Mouse (Mus musculus): ENCODE data around the gene Slc10a7. TPM values are rescaled to one million over a fixed set of nuclear protein-coding genes. Genes with fewer than 3 reads are reported as not detected.

Gene Slc10a7
- polyA plus RNA-seq, 1 experiment from 2014 or later, result 20.5 TPM

DNA sequence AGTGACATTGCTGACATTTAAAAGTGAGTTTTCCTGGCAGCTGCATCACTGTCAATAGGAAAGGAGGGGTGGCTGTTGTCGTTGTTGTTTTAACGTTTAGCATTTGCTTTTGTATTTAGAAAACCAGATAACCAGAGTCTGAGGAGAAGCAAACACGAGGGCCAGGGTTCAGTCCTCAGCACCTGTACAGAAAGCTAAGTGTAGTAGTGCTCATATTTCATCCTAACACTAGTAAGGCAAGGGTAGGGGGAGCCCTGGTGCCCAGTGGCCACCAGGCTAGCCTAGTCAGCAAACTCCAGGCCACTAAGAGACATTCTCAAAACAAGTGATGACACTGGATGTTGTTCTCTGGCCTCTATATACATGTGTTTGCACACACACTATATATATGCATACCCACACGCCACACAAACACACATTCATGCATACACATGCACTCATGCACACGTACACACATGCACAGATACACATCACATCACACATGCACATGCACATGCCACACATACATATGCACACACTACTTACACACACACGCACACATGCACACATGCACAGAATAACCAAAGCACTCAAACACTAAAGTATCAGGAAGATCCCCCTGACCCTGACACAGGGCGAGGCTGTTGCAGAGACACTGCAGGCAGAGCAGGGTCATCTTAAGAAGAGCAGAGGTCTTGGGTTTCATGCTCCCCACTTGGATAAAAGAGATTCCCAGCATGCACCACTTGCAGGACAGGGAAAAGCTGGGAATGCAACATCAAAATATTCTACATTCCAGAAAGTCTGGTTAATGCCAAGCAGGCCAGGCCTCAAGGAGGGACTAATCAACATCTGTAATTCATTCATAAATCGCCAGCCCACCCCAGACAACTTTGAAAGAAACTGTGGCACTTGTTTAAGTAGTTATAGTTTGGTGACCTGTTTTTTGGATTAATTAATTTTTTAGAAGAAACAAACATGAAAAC, 241.0 kb downstream of the Slc10a7 start:
- H3K4me3 ChIP-seq, result no peak overlapping the region
- no peaks in the 10 kb centered on the region for H3K9me3 ChIP-seq
- no peaks in the 10 kb centered on the region for H3K36me3 ChIP-seq
- 68% methylated on average over 8 of the region's 8 CpGs for WGBS
- ATAC-seq (ENCODE audit: insufficient number of reproducible peaks, low FRiP score, low TSS enrichment, low read depth), result no peak
- H3K27me3 ChIP-seq, result no peaks in the 10 kb centered on the region
- H3K9ac ChIP-seq, result no peak overlapping the region
- H3K4me1 ChIP-seq, result peaks cover 17% of the 10 kb centered on the region
- H3K27ac ChIP-seq, result peak overlapping the region; percentile 57; the same call in 1 of the 2 replicates
- H3K4me2 ChIP-seq, result no peak overlapping the region

DNA sequence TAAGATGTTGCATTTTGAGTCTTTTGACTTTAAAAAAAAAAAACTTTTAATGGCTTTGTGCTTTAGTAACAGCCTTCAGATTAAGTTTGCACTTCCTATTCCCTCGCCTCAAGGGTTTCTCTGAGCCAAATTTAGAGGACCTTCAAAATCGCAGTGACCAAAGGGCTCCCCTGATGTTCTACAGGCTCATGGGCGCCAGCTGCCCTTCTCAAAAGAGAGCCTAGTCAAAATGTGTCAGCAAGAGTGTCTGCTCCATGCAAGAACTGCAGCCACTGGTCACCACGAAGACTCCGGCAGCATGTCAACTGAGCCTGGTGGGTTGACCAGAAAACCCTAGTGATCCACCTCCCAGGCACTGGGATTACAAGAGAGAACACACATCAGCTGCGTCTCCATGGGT, 242.0 kb downstream of the Slc10a7 start:
- 75% methylated on average over 6 of the region's 6 CpGs for WGBS
- Histone ChIP-seq H3K36me3 (no peaks in the 10 kb centered on the region), H3K27ac (peak overlapping the region; percentile 61), H3K27me3 (no peaks in the 10 kb centered on the region), H3K9ac (no peak overlapping the region), H3K9me3 (no peaks in the 10 kb centered on the region), H3K4me3 (no peak overlapping the region), H3K4me1 (peaks cover 17% of the 10 kb centered on the region), H3K4me2 (no peak overlapping the region)
- ATAC-seq (ENCODE audit: insufficient number of reproducible peaks, low FRiP score, low TSS enrichment, low read depth), result no peak

DNA sequence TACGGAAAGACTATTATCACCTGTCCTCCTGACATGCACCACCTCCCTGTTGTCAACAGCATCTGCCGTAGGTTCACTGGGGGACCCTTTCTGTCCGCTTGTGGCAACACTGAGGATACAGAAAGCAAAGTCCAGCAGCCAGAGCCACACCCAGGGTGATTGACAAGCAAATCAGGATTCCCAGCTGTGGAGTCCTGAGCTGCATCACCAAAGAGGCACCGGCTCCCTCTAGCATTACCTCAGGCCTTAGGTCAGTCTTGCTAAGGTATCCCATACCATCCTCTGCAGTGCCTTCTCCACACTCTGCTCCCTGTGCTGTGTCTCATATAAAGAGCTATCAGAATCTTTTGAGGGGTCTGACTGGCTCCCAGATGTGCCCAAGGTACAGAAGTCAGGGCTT, 245.8 kb downstream of the Slc10a7 start:
- Histone ChIP-seq H3K9ac (no peak overlapping the region), H3K9me3 (no peaks in the 10 kb centered on the region), H3K4me3 (no peak overlapping the region), H3K36me3 (no peaks in the 10 kb centered on the region), H3K4me2 (no peak overlapping the region), H3K27ac (no peak overlapping the region), H3K27me3 (no peaks in the 10 kb centered on the region), H3K4me1 (peaks cover 8% of the 10 kb centered on the region)
- no peak for ATAC-seq (ENCODE audit: insufficient number of reproducible peaks, low FRiP score, low TSS enrichment, low read depth)
- 76% methylated on average over 4 of the region's 4 CpGs for WGBS

DNA sequence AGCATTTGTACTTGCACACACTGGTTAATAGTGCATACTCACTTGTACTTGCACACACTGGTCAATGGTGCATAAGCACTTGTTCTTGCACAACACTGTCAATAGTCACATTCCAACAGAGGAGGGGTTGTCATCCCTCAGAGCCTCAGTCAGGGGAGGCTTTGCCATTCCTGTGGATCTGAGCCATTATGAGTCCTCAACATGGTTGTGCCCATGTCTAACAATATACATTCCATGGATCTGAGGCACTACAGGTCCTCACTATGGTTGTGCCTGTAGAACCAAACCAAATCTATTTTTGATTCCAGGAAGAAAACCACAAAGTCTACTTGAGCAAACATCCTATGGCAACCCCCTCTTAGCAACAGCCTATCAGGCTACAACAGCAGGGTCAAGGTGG, 250.0 kb downstream of the Slc10a7 start:
- Histone ChIP-seq H3K9ac (no peak overlapping the region), H3K36me3 (no peaks in the 10 kb centered on the region), H3K27ac (no peak overlapping the region), H3K4me3 (no peak overlapping the region), H3K9me3 (no peaks in the 10 kb centered on the region), H3K4me2 (no peak overlapping the region), H3K27me3 (no peaks in the 10 kb centered on the region), H3K4me1 (no peaks in the 10 kb centered on the region)
- ATAC-seq (ENCODE audit: insufficient number of reproducible peaks, low FRiP score, low TSS enrichment, low read depth), result no peak

DNA sequence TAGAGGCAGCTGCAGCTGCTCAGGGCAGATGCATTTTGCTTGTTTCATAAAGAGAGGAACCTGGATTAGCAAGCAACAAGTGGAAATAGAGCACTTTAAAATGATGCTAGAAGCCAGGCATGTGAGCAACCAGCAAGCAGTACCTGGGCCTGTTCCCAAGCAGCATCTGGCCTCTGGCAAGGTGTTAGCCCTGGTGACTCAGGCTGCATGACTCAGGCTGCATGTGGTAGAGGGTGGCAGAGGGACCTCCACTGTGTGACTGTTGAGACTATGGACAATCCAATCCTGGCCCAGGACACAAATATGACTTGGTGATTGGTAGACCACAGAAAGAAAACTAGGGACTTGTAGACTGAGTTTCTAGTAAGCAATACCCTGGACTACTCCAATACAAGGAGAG, 255.8 kb downstream of the Slc10a7 start:
- no peak overlapping the region for H3K9ac ChIP-seq
- no peak overlapping the region for H3K4me2 ChIP-seq
- no peak for ATAC-seq (ENCODE audit: insufficient number of reproducible peaks, low FRiP score, low TSS enrichment, low read depth)
- no peaks in the 10 kb centered on the region for H3K27me3 ChIP-seq
- H3K27ac ChIP-seq, result no peak overlapping the region
- no peaks in the 10 kb centered on the region for H3K36me3 ChIP-seq
- H3K9me3 ChIP-seq, result no peaks in the 10 kb centered on the region
- no peaks in the 10 kb centered on the region for H3K4me1 ChIP-seq
- H3K4me3 ChIP-seq, result no peak overlapping the region

DNA sequence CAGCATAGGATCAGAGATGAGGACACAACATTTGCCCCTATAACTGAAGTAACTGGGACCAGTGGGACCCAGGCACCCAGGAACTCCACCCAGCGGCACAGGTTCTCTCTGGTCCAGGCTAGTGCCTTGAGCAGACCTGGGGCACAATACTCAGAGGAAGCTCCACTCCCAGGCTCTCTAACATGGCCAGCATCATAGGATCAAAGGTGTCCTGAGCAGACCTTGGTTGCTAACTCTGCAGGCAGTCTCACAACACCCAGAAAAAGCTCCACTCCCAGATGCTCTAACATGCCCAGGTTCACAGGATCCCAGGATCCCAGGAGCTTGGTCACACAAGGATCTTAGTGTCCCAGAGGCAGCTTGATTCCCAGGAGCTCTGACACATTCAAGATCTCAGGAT, 256.4 kb downstream of the Slc10a7 start:
- Histone ChIP-seq H3K4me3 (no peak overlapping the region), H3K9me3 (no peaks in the 10 kb centered on the region), H3K9ac (no peak overlapping the region), H3K27ac (no peak overlapping the region), H3K4me2 (no peak overlapping the region), H3K36me3 (no peaks in the 10 kb centered on the region), H3K27me3 (no peaks in the 10 kb centered on the region), H3K4me1 (no peaks in the 10 kb centered on the region)
- 91% methylated on average over 1 of the region's 1 CpGs for WGBS
- ATAC-seq (ENCODE audit: insufficient number of reproducible peaks, low FRiP score, low TSS enrichment, low read depth), result no peak

DNA sequence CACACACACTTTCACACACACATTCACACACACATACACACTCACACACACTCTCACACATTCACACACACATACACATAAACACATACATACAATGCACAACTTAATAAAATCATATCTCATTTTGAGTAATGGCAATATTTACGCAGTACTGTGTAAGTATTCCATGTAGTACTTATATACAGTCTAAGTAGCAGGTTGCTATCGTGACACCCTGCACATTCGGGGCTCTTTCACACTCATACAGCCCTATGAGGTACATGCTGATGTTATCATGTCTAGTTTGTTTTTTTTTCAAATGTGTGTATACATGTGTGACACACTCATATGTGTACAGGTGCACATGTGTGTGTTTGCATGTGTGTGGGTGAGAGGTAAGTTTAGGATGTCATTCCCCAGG, 261.4 kb downstream of the Slc10a7 start:
- 90% methylated on average over 3 of the region's 3 CpGs for WGBS
- no peak overlapping the region for H3K4me3 ChIP-seq
- ATAC-seq (ENCODE audit: insufficient number of reproducible peaks, low FRiP score, low TSS enrichment, low read depth), result no peak
- no peak overlapping the region for H3K27ac ChIP-seq
- no peaks in the 10 kb centered on the region for H3K9me3 ChIP-seq
- H3K4me2 ChIP-seq, result no peak overlapping the region
- H3K27me3 ChIP-seq, result no peaks in the 10 kb centered on the region
- H3K36me3 ChIP-seq, result no peaks in the 10 kb centered on the region
- H3K9ac ChIP-seq, result no peak overlapping the region
- H3K4me1 ChIP-seq, result 0 out of 2 replicates have a peak, but pooled peaks cover 4% of the 10 kb centered on the region

DNA sequence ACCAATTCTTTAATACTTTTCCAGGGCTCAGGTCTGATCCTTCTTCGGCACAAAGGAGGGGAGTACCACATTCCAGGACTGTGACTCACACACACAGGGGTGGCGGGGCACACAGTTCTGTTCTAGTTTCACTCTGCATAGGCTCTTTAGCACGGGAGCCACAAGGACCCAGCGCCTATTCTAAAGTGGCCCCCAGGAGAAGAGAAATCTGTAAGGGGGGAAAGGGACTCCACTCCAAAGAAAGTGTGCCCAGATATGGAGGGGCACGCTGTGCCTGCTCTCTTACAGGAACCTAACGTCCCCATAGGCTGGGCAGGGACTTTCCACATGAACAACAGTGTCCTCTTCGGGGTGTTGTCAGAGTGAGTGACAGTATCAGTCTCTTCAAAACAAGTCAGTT, 262.1 kb downstream of the Slc10a7 start:
- H3K9ac ChIP-seq, result no peak overlapping the region
- H3K36me3 ChIP-seq, result no peaks in the 10 kb centered on the region
- H3K4me2 ChIP-seq, result no peak overlapping the region
- no peaks in the 10 kb centered on the region for H3K9me3 ChIP-seq
- H3K27me3 ChIP-seq, result no peaks in the 10 kb centered on the region
- no peak for ATAC-seq (ENCODE audit: insufficient number of reproducible peaks, low FRiP score, low TSS enrichment, low read depth)
- H3K27ac ChIP-seq, result no peak overlapping the region
- H3K4me1 ChIP-seq, result 0 out of 2 replicates have a peak, but pooled peaks cover 4% of the 10 kb centered on the region
- 57% methylated on average over 7 of the region's 7 CpGs for WGBS
- no peak overlapping the region for H3K4me3 ChIP-seq

DNA sequence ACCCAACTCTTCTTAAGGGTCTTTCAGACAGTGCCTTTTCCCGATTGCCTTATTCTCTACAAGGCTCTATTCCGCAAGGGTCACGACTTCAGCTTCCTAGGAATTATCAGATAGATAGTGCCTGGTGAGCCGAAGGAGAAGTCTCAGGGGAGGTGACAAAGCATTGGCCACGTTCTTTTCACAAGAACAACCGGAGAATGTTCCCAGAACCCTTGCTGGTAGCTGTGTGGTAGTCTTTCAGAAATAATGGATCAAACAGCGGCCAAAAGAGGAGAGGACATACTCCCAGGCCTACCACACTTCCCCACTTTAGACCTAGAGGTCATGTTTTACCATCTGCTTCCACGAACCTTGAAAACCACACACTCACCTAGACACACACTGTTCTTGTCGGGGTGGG, 267.7 kb downstream of the Slc10a7 start:
- H3K36me3 ChIP-seq, result no peaks in the 10 kb centered on the region
- no peaks in the 10 kb centered on the region for H3K27me3 ChIP-seq
- no peak overlapping the region for H3K9ac ChIP-seq
- no peak overlapping the region for H3K27ac ChIP-seq
- ATAC-seq (ENCODE audit: insufficient number of reproducible peaks, low FRiP score, low TSS enrichment, low read depth), result no peak
- H3K4me3 ChIP-seq, result no peak overlapping the region
- no peak overlapping the region for H3K4me2 ChIP-seq
- WGBS, result 90% methylated on average over 9 of the region's 9 CpGs
- H3K9me3 ChIP-seq, result no peaks in the 10 kb centered on the region
- no peaks in the 10 kb centered on the region for H3K4me1 ChIP-seq

Other genes starting within 250 kb of the Slc10a7 start
- not detected in 2 replicates for gene Pou4f2, start 72.7 kb upstream of the Slc10a7 start, polyA plus RNA-seq (2015; fragmentation: Nextera tagmentation; extraction: Ambion mirVana)
- 186 and 192 TPM in 2 replicates for gene Rbmxl1, start 448 bp upstream of the Slc10a7 start, polyA plus RNA-seq (2015; fragmentation: Nextera tagmentation; extraction: Ambion mirVana)

Data from limb, embryonic 15.5 days (tissue).